Mouse (Mus musculus) lung, postnatal 0 days (tissue): ENCODE measurements around the gene Hnrnph2. TPM values are rescaled to one million over a fixed set of nuclear protein-coding genes. Genes with fewer than 3 reads are reported as not detected.

Experiments
- ATAC-seq: fragments of 200-750 bp; cut with Nextera tagmentation; 2 replicates; pipeline ENCODE4 v1.8.0; 2017; ENCODE audit warnings: moderate library complexity
- DNase-seq: peaks from one replicate; pipeline ENCODE4 v3.0.0-alpha.2; 2016; ENCODE audit warnings: low spot score
- H3K27ac ChIP-seq: fragments of 300-500 bp; sonication (generic); 2 replicates; pipeline ENCODE4 v1.5.1; 2014; ENCODE audit warnings: antibody characterized with exemption, mild to moderate bottlenecking, low read length, mixed read lengths
- H3K27me3 ChIP-seq: fragments of 300-500 bp; sonication (generic); replicated peaks from 2 replicates; pipeline ENCODE4 v1.6.1; 2014; ENCODE audit warnings: low read length, mixed read lengths; ENCODE audit not compliant: insufficient read depth
- H3K36me3 ChIP-seq: fragments of 300-500 bp; sonication (generic); 2 replicates; pipeline ENCODE4 v1.6.1; 2014; ENCODE audit warnings: low read length, mixed read lengths; ENCODE audit not compliant: insufficient read depth
- H3K4me1 ChIP-seq: fragments of 300-500 bp; sonication (generic); 2 replicates; pipeline ENCODE4 v1.6.1; 2014; ENCODE audit warnings: antibody characterized with exemption, low read depth, low read length, mixed read lengths; ENCODE audit not compliant: insufficient read depth
- H3K4me2 ChIP-seq: fragments of 300-500 bp; sonication (generic); replicated peaks from 2 replicates; pipeline ENCODE4 v1.6.1; 2014; ENCODE audit warnings: low read depth, mild to moderate bottlenecking, low read length, moderate library complexity, mixed read lengths
- H3K4me3 ChIP-seq: fragments of 300-500 bp; sonication (generic); 2 replicates; pipeline ENCODE4 v1.5.1; 2014; ENCODE audit warnings: low read depth, low read length
- H3K9ac ChIP-seq: fragments of 300-500 bp; sonication (generic); replicated peaks from 2 replicates; pipeline ENCODE4 v1.6.1; 2014; ENCODE audit warnings: low read depth, mild to moderate bottlenecking
- H3K9me3 ChIP-seq: fragments of 300-500 bp; sonication (generic); 2 replicates; pipeline ENCODE4 v1.6.1; 2016; ENCODE audit warnings: low read length, mixed read lengths
- CTCF ChIP-seq: IDR thresholded peaks from 2 replicates; pipeline ENCODE4 v1.5.1; 2016; ENCODE audit warnings: antibody characterized with exemption, mild to moderate bottlenecking
- EP300 ChIP-seq: IDR thresholded peaks from 2 replicates; pipeline ENCODE4 v1.6.1; 2016; ENCODE audit warnings: antibody characterized with exemption, mild to moderate bottlenecking, control low read depth
- WGBS: fragments of 180-500 bp; shearing (Covaris S2); extraction: QIAGEN DNeasy Blood & Tissue Kit; methylation state at CpG from one replicate; pipeline ENCODE4 v1.1.7; 2014; 5-methylcytosine and 5-hydroxymethylcytosine counted together
- polyA plus RNA-seq: library from polyadenylated mRNA; unstranded; fragments of >200 nt; fragmentation: Nextera tagmentation; extraction: Ambion mirVana; gene quantifications from 2 replicates; pipeline ENCODE4 v1.2.1, GENCODE M21; 2015

Hnrnph2 gene
- 93.7 and 100 TPM in 2 replicates for polyA plus RNA-seq

DNA sequence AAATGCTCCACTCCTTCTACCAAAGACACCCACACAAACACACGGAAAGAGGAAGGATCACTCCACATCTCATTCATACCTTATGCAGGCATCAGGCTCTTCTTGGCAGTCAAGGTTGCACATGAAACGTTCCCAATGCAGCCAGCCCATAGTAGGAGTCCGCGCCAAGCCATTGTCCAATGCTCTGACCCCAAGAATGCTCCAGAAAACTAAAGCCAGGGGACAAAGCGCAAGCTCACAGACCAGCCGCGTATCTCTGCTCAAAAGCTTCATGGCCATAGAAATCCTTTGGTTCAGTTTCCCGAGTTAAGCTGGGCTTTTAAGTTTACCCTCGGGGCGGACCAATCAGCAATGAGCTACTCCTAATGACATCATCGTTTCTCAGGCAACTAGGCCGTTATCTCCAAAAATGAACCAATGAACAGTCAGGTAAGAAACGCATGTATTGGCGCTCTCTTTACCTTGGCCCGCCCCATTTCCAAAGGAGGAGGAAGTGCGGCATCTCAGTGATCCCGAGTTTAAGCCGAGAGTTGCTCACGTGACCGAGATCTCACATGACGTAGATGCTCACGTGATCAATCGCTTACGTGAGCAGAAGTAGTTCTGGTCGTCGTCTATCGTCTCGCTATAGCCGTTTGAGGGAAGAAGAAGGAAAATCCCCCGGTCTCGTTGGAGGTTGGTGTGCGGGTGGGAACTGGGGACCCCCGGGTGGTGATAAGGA is at the start of gene Hnrnph2, which contains the start of gene Gla:
Hnrnph2 (plus strand) TSS at position 521 of the 721 bp plus-strand sequence.
Gla (minus strand) TSS at position 467 of the 721 bp plus-strand sequence.
- peak; percentile 98 for DNase-seq
- peak within 1 kb of the TSS; percentile 56 for H3K4me2 ChIP-seq
- WGBS, result 15% methylated on average over 32 of the region's 33 CpGs

DNA sequence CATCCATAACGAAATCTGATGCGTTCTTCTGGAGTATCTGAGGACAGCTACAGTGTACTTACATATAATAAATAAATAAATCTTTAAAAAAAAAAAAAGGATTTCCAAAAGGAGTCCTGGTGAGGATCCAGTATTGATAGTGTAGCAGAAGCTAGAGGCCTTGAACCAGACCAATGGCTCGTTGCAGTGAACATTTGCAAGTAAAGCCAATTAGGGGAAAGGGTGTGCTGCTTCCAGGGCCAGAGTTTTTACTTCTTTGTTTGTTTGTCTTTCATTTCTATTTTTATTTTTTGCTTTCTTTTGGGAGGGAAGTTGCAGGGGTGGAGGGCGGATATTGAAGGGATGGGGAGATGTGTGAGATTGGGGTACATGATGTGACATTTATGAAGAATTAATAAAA is 47.7 kb upstream of the Hnrnph2 start:
- Histone ChIP-seq H3K27ac (no peak overlapping the region), H3K4me3 (no peak overlapping the region), H3K9me3 (no peaks in the 10 kb centered on the region), H3K9ac (no peak overlapping the region), H3K4me1 (no peaks in the 10 kb centered on the region), H3K4me2 (no peak overlapping the region), H3K36me3 (no peaks in the 10 kb centered on the region), H3K27me3 (no peaks in the 10 kb centered on the region)
- DNase-seq (no peak), ATAC-seq (no peak)
- WGBS, result 82% methylated on average over 2 of the region's 4 CpGs
- TF ChIP-seq CTCF (no peak), EP300 (no peak)

More for the DNA sequence above, at the start of gene Hnrnph2, which contains the start of gene Gla:
- Histone ChIP-seq H3K4me3 (peak within 1 kb of the TSS; percentile 53), H3K4me1 (no peaks in the 10 kb centered on the region), H3K27me3 (no peaks in the 10 kb centered on the region), H3K36me3 (no peaks in the 10 kb centered on the region), H3K27ac (peak within 1 kb of the TSS; percentile 91), H3K9ac (peak within 1 kb of the TSS; percentile 54), H3K9me3 (no peaks in the 10 kb centered on the region)
- TF ChIP-seq CTCF, result no peak
- TF ChIP-seq EP300, result peak; percentile 43; the same call in 1 of the 2 replicates
- peak; percentile 98 for ATAC-seq

DNA sequence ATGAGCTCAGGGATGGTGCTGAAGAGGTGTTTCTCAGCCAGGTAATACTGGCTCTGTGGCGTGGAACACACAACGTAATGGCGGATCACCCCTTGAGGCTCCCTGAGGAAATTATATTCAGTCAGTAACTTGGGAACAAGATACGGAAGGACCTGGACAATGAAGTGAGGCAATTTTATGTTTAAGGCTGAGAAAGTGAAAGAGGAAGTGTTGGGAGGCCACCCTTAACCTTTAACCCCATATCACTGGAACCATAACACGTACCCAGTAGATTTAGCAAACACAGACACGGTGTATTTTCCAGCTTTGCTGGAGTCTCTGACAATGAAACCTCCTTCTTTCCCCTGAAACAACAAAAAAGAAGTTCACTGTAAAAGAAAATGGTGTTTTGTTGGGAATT is 46.6 kb upstream of the Hnrnph2 start:
- Histone ChIP-seq H3K9me3 (no peaks in the 10 kb centered on the region), H3K27me3 (no peaks in the 10 kb centered on the region), H3K27ac (no peak overlapping the region), H3K4me3 (no peak overlapping the region), H3K36me3 (no peaks in the 10 kb centered on the region), H3K4me1 (no peaks in the 10 kb centered on the region), H3K9ac (no peak overlapping the region), H3K4me2 (no peak overlapping the region)
- 62% methylated on average over 6 of the region's 6 CpGs for WGBS
- DNase-seq (peak; percentile 23), ATAC-seq (no peak)
- no peak for TF ChIP-seq CTCF
- no peak for TF ChIP-seq EP300

DNA sequence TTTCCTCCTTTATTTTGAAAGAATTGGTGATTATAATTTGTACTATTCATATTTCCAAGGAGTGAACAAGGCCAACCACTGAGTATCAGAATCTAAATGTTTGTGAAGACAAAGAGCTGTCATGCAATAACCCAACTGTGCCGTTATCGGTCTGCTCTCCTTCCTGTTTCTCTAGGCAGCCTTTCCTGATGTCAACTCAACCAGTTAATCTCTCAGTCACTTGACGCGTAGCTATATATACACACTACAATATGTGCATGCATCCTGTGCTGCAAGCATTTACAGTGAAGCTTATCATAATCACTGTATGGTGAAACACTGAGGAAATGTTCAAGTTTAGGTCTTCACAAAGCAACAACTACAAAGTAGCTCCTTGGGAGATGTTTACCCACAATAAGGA is 36.7 kb upstream of the Hnrnph2 start:
- 65% methylated on average over 4 of the region's 4 CpGs for WGBS
- Histone ChIP-seq H3K4me1 (no peaks in the 10 kb centered on the region), H3K9me3 (no peaks in the 10 kb centered on the region), H3K36me3 (no peaks in the 10 kb centered on the region), H3K27ac (no peak overlapping the region), H3K4me3 (no peak overlapping the region), H3K27me3 (no peaks in the 10 kb centered on the region), H3K4me2 (no peak overlapping the region), H3K9ac (no peak overlapping the region)
- no peak for ATAC-seq
- no peak for DNase-seq
- TF ChIP-seq EP300 (no peak), CTCF (no peak)

DNA sequence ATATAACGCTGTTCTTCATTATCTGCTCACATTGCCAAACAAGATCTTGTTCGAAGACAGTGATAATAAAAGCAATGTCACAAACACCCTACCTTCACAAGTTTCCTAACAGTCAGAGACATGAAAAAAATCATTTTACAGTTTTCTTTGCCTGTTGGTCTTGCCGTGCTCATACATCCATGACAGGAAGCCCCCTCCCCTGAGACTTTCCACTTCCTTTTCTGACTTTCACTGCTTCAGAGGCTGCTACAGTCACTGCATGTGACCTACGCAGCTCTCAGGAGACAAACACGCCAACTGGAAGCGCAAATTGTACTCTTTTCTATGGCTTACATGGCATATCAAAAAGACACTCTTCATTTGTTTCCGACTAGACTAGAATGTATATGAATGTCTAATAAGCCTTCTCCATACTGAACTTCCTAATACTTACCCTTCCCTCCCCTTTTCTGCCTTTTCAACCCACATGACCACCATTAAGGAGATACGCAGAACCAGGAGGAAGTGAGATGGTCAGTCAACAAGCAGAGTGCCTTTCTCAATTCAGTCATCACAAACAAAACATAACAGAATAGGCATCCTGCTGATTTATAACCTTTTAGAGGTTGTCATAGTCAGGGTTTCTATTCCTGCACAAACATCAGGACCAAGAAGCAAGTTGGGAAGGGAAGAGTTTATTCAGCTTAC is 34.3 kb upstream of the Hnrnph2 start:
- 75% methylated on average over 8 of the region's 8 CpGs for WGBS
- no peak overlapping the region for H3K4me3 ChIP-seq
- no peaks in the 10 kb centered on the region for H3K36me3 ChIP-seq
- H3K9me3 ChIP-seq, result no peaks in the 10 kb centered on the region
- no peak overlapping the region for H3K9ac ChIP-seq
- ATAC-seq, result no peak
- H3K27me3 ChIP-seq, result no peaks in the 10 kb centered on the region
- no peaks in the 10 kb centered on the region for H3K4me1 ChIP-seq
- DNase-seq, result no peak
- H3K4me2 ChIP-seq, result no peak overlapping the region
- H3K27ac ChIP-seq, result no peak overlapping the region
- TF ChIP-seq EP300 (no peak), CTCF (no peak)

DNA sequence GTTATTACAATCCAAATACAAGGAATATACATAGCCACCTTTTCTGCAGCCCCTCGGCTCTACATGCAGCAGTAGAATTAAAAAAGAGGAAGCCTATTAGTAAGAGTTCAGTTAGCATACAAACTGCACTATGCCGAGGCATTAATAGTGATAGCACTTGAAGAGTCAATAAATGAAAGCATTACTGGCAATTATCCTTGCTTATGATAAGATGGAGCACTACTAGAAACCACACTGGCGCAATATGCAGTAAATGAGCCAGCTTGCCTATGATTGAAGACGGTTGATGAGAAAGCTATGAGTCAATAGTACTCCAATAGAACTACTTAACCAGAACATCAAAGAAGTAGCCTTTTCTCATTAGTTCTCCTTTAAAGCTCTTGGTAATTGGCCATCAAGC is 23.1 kb upstream of the Hnrnph2 start:
- H3K4me1 ChIP-seq, result no peaks in the 10 kb centered on the region
- WGBS, result 79% methylated on average over 4 of the region's 4 CpGs
- H3K27me3 ChIP-seq, result no peaks in the 10 kb centered on the region
- H3K36me3 ChIP-seq, result no peaks in the 10 kb centered on the region
- no peak overlapping the region for H3K27ac ChIP-seq
- TF ChIP-seq CTCF, result no peak
- no peak for TF ChIP-seq EP300
- ATAC-seq (no peak), DNase-seq (no peak)
- H3K4me2 ChIP-seq, result no peak overlapping the region
- no peak overlapping the region for H3K4me3 ChIP-seq
- H3K9me3 ChIP-seq, result no peaks in the 10 kb centered on the region
- H3K9ac ChIP-seq, result no peak overlapping the region
